Mouse (Mus musculus): Measurements from ENCODE around the gene Rpgrip1l. TPM values are rescaled to one million over a fixed set of nuclear protein-coding genes. Genes with fewer than 3 reads are reported as not detected.

Rpgrip1l gene
- polyA plus RNA-seq, 1 experiment from 2014 or later = 12.6 TPM

DNA sequence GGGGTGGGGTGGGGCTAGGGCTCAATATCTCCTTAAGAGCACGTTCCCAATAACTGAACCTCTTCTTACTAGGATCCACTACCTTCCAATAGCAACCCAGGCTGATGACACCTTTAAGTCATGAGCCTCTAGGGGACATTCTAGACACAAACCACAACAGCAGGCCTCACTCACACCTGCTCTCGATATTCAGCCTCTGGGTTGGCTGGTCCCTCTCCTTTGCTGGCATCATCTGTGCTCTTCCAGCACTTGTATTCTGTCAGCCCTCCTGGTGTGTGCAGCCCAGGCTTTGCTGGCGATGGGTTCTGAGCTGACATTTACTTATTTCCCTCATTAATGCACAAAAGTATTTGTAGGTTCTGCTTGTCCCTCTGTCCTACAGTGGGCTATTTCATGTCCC, 98.8 kb downstream of the Rpgrip1l start:
- Histone ChIP-seq H3K27me3 (replicated peaks) (no peaks in the 10 kb centered on the region), H3K9ac (no peak overlapping the region), H3K4me3 (no peak overlapping the region), H3K36me3 (replicated peaks) (no peaks in the 10 kb centered on the region), H3K4me1 (no peaks in the 10 kb centered on the region), H3K4me2 (no peak overlapping the region), H3K27ac (no peak overlapping the region), H3K9me3 (no peaks in the 10 kb centered on the region)
- no peak for ATAC-seq (replicated peaks)
- WGBS = 64% methylated on average over 3 of the region's 3 CpGs

GRCm38 (mm10) chr8:91212948-91213347, 100.1 kb downstream of the Rpgrip1l start:
- Histone ChIP-seq H3K9me3 (no peaks in the 10 kb centered on the region), H3K36me3 (replicated peaks) (no peaks in the 10 kb centered on the region), H3K4me1 (no peaks in the 10 kb centered on the region), H3K9ac (no peak overlapping the region), H3K4me2 (no peak overlapping the region), H3K4me3 (no peak overlapping the region), H3K27ac (no peak overlapping the region), H3K27me3 (replicated peaks) (no peaks in the 10 kb centered on the region)
- ATAC-seq (replicated peaks) = no peak
- WGBS = 98% methylated on average over 2 of the region's 2 CpGs

DNA sequence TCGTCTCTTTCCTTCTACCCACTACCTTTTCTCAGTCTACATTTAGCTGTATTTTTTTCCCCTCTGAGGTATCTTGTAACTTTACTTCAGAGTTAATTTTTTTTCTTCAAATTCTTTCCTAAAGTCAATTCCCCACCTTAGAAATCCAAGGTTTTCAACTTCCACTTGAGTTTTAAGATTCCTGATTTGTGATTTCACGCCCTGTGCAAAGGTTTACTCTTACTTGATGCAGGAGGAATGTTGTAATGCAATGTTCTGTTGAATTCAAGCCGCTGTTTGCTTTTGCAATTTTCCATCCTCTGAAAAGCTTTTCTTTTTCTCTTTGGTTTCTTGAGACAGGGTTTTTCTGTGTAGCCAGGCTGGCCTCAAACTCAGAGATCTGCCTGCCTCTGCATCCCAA, 103.4 kb downstream of the Rpgrip1l start:
- no peak for ATAC-seq (replicated peaks)
- H3K9ac ChIP-seq = no peak overlapping the region
- no peaks in the 10 kb centered on the region for H3K4me1 ChIP-seq
- H3K4me2 ChIP-seq = no peak overlapping the region
- H3K4me3 ChIP-seq = no peak overlapping the region
- no peaks in the 10 kb centered on the region for H3K27me3 ChIP-seq (replicated peaks)
- H3K36me3 ChIP-seq (replicated peaks) = no peaks in the 10 kb centered on the region
- no peak overlapping the region for H3K27ac ChIP-seq
- H3K9me3 ChIP-seq = no peaks in the 10 kb centered on the region
- 72% methylated on average over 3 of the region's 3 CpGs for WGBS

GRCm38 (mm10) chr8:91207676-91208075, 105.4 kb downstream of the Rpgrip1l start:
- ATAC-seq (replicated peaks) = no peak
- no peak overlapping the region for H3K27ac ChIP-seq
- no peak overlapping the region for H3K9ac ChIP-seq
- no peaks in the 10 kb centered on the region for H3K9me3 ChIP-seq
- WGBS = 74% methylated on average over 2 of the region's 2 CpGs
- H3K4me1 ChIP-seq = no peaks in the 10 kb centered on the region
- H3K4me3 ChIP-seq = no peak overlapping the region
- no peaks in the 10 kb centered on the region for H3K36me3 ChIP-seq (replicated peaks)
- H3K27me3 ChIP-seq (replicated peaks) = no peaks in the 10 kb centered on the region
- H3K4me2 ChIP-seq = no peak overlapping the region

DNA sequence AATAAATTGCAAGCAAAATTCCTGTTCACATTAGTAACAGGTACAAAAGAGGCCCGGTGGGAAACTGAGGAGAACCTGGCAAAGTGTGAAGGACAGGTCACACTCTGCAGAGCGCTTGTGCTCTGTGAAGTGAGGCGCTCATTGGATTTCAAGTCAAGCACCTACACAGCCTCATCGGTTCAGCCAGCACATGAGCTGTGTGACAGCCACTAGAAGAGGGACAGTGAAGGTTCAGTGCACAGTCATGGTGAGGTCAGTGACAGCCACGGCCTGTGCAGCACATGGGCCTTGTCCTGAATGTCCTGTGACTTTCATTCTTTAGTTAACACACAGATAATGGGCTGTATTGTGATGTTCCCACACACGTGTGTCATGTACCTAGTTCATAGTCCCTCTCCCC, 107.2 kb downstream of the Rpgrip1l start:
- no peak overlapping the region for H3K4me3 ChIP-seq
- H3K9me3 ChIP-seq = no peaks in the 10 kb centered on the region
- ATAC-seq (replicated peaks) = no peak
- H3K27me3 ChIP-seq (replicated peaks) = no peaks in the 10 kb centered on the region
- no peak overlapping the region for H3K27ac ChIP-seq
- WGBS = 78% methylated on average over 6 of the region's 6 CpGs
- no peaks in the 10 kb centered on the region for H3K36me3 ChIP-seq (replicated peaks)
- H3K9ac ChIP-seq = no peak overlapping the region
- no peaks in the 10 kb centered on the region for H3K4me1 ChIP-seq
- H3K4me2 ChIP-seq = no peak overlapping the region

GRCm38 (mm10) chr8:91201184-91201583, 111.9 kb downstream of the Rpgrip1l start:
- H3K27me3 ChIP-seq (replicated peaks) = no peaks in the 10 kb centered on the region
- no peaks in the 10 kb centered on the region for H3K9me3 ChIP-seq
- WGBS = 88% methylated on average over 2 of the region's 2 CpGs
- H3K4me1 ChIP-seq = no peaks in the 10 kb centered on the region
- H3K4me3 ChIP-seq = no peak overlapping the region
- H3K27ac ChIP-seq = no peak overlapping the region
- no peaks in the 10 kb centered on the region for H3K36me3 ChIP-seq (replicated peaks)
- H3K4me2 ChIP-seq = no peak overlapping the region
- no peak for ATAC-seq (replicated peaks)
- no peak overlapping the region for H3K9ac ChIP-seq

- Histone ChIP-seq H3K4me2 (no peak within 1 kb of the TSS), H3K36me3 (replicated peaks) (no peaks in the 10 kb centered on the region), H3K9me3 (no peaks in the 10 kb centered on the region), H3K27me3 (replicated peaks) (no peaks in the 10 kb centered on the region), H3K9ac (no peak within 1 kb of the TSS), H3K4me3 (no peak within 1 kb of the TSS), H3K4me1 (no peaks in the 10 kb centered on the region), H3K27ac (no peak within 1 kb of the TSS)
- 94% methylated on average over 7 of the region's 7 CpGs for WGBS
- ATAC-seq (replicated peaks) = no peak
These were observed 113.2 kb downstream of the Rpgrip1l start, which contains the start of gene Aktip for GRCm38 (mm10) chr8:91199876-91200275. Gene Aktip, minus strand, starts transcription at chr8:91199976.

- 65% methylated on average over 3 of the region's 3 CpGs for WGBS
- H3K4me3 ChIP-seq = no peak overlapping the region
- no peaks in the 10 kb centered on the region for H3K9me3 ChIP-seq
- no peak overlapping the region for H3K4me2 ChIP-seq
- H3K27ac ChIP-seq = no peak overlapping the region
- no peak overlapping the region for H3K9ac ChIP-seq
- ATAC-seq (replicated peaks) = no peak
- no peaks in the 10 kb centered on the region for H3K27me3 ChIP-seq (replicated peaks)
- H3K4me1 ChIP-seq = no peaks in the 10 kb centered on the region
- H3K36me3 ChIP-seq (replicated peaks) = no peaks in the 10 kb centered on the region
These were observed 115.0 kb downstream of the Rpgrip1l start for GRCm38 (mm10) chr8:91198036-91198435.

- Histone ChIP-seq H3K36me3 (replicated peaks) (no peaks in the 10 kb centered on the region), H3K27ac (no peak overlapping the region), H3K27me3 (replicated peaks) (no peaks in the 10 kb centered on the region), H3K4me3 (no peak overlapping the region), H3K4me2 (no peak overlapping the region), H3K9me3 (no peaks in the 10 kb centered on the region), H3K9ac (no peak overlapping the region), H3K4me1 (no peaks in the 10 kb centered on the region)
- no peak for ATAC-seq (replicated peaks)
- WGBS = 90% methylated on average over 5 of the region's 5 CpGs
These were observed 115.8 kb downstream of the Rpgrip1l start for GRCm38 (mm10) chr8:91197233-91197632.

DNA sequence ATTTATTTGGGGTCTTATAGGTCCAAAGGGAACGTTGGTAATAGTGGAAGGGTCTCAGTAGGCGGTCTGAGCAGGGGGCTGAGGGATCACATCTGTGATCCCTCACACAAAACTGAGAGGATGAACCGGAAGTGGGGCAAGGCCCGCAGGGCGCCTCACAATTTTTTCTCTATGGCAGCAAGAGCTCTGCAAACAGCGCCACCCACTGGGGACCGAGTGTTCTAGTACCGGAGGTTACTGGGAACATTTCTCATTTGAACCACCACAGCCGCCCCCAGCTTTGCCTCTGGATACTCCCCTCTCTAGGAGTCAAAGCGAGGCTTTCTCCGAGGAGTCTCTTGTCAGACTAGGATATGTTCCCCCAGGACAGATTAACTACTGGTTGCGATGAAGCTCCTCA, 116.4 kb downstream of the Rpgrip1l start:
- Histone ChIP-seq H3K4me3 (no peak overlapping the region), H3K27me3 (replicated peaks) (no peaks in the 10 kb centered on the region), H3K4me2 (no peak overlapping the region), H3K4me1 (no peaks in the 10 kb centered on the region), H3K27ac (no peak overlapping the region), H3K36me3 (replicated peaks) (no peaks in the 10 kb centered on the region), H3K9ac (no peak overlapping the region), H3K9me3 (no peaks in the 10 kb centered on the region)
- WGBS = 81% methylated on average over 12 of the region's 12 CpGs
- no peak for ATAC-seq (replicated peaks)

DNA sequence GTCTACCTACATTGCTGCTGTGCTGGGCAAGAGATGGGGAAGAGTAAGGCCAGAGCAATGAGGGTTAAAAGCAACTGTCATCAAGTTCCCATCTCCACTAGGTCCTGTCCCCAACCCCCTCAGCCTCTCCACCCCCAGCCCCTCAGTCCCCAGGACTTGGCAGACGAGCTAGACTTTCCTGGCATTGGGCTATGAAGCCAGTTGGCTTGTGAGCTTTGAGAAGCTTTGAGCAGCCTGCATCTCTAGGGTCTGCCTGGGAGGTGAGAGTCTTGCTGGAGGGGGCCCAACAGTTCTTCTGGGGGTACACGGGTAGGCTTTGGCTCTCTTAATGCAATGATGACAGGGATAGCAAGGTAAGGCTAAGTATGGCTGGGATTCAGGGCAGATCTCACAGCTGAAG, 119.0 kb downstream of the Rpgrip1l start:
- Histone ChIP-seq H3K4me1 (peaks cover 5% of the 10 kb centered on the region; the same call in 1 of the 2 replicates), H3K27ac (no peak overlapping the region), H3K9me3 (no peaks in the 10 kb centered on the region), H3K9ac (no peak overlapping the region), H3K36me3 (replicated peaks) (no peaks in the 10 kb centered on the region), H3K27me3 (replicated peaks) (peaks cover 5% of the 10 kb centered on the region; the same call in 1 of the 2 replicates), H3K4me3 (no peak overlapping the region), H3K4me2 (no peak overlapping the region)
- ATAC-seq (replicated peaks) = no peak
- 81% methylated on average over 2 of the region's 2 CpGs for WGBS

DNA sequence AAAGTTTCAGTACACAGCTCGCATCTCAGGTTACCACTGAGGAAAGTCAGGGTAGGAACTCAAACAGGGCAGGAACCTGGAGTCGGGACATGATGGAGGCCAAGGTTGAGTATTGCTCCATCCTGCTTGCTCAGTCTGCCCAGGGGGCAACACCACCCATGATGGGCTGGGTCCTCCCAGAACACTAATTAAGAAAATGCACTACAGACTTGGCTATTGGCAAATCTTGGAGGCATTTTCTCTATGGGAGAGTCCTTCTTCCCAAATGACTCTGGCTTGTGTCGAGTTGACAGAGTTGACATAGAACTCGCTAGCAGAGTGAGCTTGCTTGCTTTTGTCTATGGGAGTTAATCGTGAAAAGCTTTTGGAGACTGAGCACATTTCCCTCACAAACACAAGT, 120.1 kb downstream of the Rpgrip1l start:
- H3K36me3 ChIP-seq (replicated peaks) = no peaks in the 10 kb centered on the region
- H3K4me3 ChIP-seq = no peak overlapping the region
- no peak overlapping the region for H3K9ac ChIP-seq
- no peak overlapping the region for H3K27ac ChIP-seq
- WGBS = 88% methylated on average over 5 of the region's 5 CpGs
- no peak for ATAC-seq (replicated peaks)
- peaks cover 5% of the 10 kb centered on the region; the same call in 1 of the 2 replicates for H3K4me1 ChIP-seq
- no peaks in the 10 kb centered on the region for H3K9me3 ChIP-seq
- no peak overlapping the region for H3K4me2 ChIP-seq
- peaks cover 7% of the 10 kb centered on the region; the same call in 1 of the 2 replicates for H3K27me3 ChIP-seq (replicated peaks)

GRCm38 (mm10) chr8:91190816-91191340, 122.2 kb downstream of the Rpgrip1l start:
- Histone ChIP-seq H3K36me3 (replicated peaks) (no peaks in the 10 kb centered on the region), H3K27me3 (replicated peaks) (peaks cover 7% of the 10 kb centered on the region; the same call in 1 of the 2 replicates), H3K4me1 (peaks cover 5% of the 10 kb centered on the region; the same call in 1 of the 2 replicates), H3K4me3 (no peak overlapping the region), H3K4me2 (0 out of 2 replicates have a peak overlapping the region, but pooled peaks have one; percentile 3), H3K27ac (no peak overlapping the region), H3K9ac (no peak overlapping the region), H3K9me3 (no peaks in the 10 kb centered on the region)
- ATAC-seq (replicated peaks) = peak; percentile 88
- 5% methylated on average over 17 of the region's 17 CpGs for WGBS
